Mouse (Mus musculus): ENCODE data around the gene Tgif2.
"Not testable (repeated sequence)": the region's sequence is repeated elsewhere in the genome, so short reads cannot be mapped to it uniquely, and the experiment has no call there.

The Tgif2 gene

GRCm38 (mm10) chr2:156843331-156843730 lies 3.5 kb downstream of the Tgif2 start:
- DNase-seq (ENCODE audit: low spot score), result no peak

- no peak for DNase-seq (ENCODE audit: low spot score)
These were observed 4.9 kb downstream of the Tgif2 start for GRCm38 (mm10) chr2:156844715-156845114.

- DNase-seq (ENCODE audit: low spot score), result no peak
These were observed 7.8 kb downstream of the Tgif2 start for GRCm38 (mm10) chr2:156847653-156848052.

GRCm38 (mm10) chr2:156848526-156849182 lies 8.8 kb downstream of the Tgif2 start:
- DNase-seq (ENCODE audit: low spot score), result no peak

- no peak for DNase-seq (ENCODE audit: low spot score)
These were observed 10.7 kb downstream of the Tgif2 start for GRCm38 (mm10) chr2:156850505-156850904.

GRCm38 (mm10) chr2:156853584-156853983 lies 13.8 kb downstream of the Tgif2 start:
- not testable (repeated sequence) for DNase-seq (ENCODE audit: low spot score)

- not testable (repeated sequence) for DNase-seq (ENCODE audit: low spot score)
These were observed 14.4 kb downstream of the Tgif2 start for GRCm38 (mm10) chr2:156853999-156854771.

- no peak for DNase-seq (ENCODE audit: low spot score)
These were observed 16.5 kb downstream of the Tgif2 start for GRCm38 (mm10) chr2:156856311-156856710.

- DNase-seq (ENCODE audit: low spot score), result no peak
These were observed 17.6 kb downstream of the Tgif2 start for GRCm38 (mm10) chr2:156857385-156857791.

GRCm38 (mm10) chr2:156857835-156858234 lies 18.0 kb downstream of the Tgif2 start, which contains the start of gene 4930518I15Rik:
TSS of gene 4930518I15Rik (minus strand) at chr2:156857946.
- DNase-seq (ENCODE audit: low spot score), result no peak

GRCm38 (mm10) chr2:156858671-156859070 lies 18.9 kb downstream of the Tgif2 start:
- DNase-seq (ENCODE audit: low spot score), result no peak

GRCm38 (mm10) chr2:156862041-156862717 lies 22.4 kb downstream of the Tgif2 start:
- DNase-seq (ENCODE audit: low spot score), result no peak

GRCm38 (mm10) chr2:156862772-156863486 lies 23.1 kb downstream of the Tgif2 start, which contains the start of gene Rab5if:
TSS of gene Rab5if (plus strand) at chr2:156863128.
- DNase-seq (ENCODE audit: low spot score), result peak; percentile 94

- DNase-seq (ENCODE audit: low spot score), result no peak
These were observed 23.8 kb downstream of the Tgif2 start for GRCm38 (mm10) chr2:156863487-156864160.

GRCm38 (mm10) chr2:156864481-156864880 lies 24.7 kb downstream of the Tgif2 start:
- no peak for DNase-seq (ENCODE audit: low spot score)

GRCm38 (mm10) chr2:156868994-156869393 lies 29.2 kb downstream of the Tgif2 start:
- DNase-seq (ENCODE audit: low spot score), result no peak

- DNase-seq (ENCODE audit: low spot score), result no peak
These were observed 29.7 kb downstream of the Tgif2 start for GRCm38 (mm10) chr2:156869554-156869953.

GRCm38 (mm10) chr2:156870519-156870918 lies 30.7 kb downstream of the Tgif2 start:
- no peak for DNase-seq (ENCODE audit: low spot score)

- peak; percentile 80 for DNase-seq (ENCODE audit: low spot score)
These were observed 33.8 kb downstream of the Tgif2 start for GRCm38 (mm10) chr2:156873629-156874028.

- no peak for DNase-seq (ENCODE audit: low spot score)
These were observed 34.4 kb downstream of the Tgif2 start for GRCm38 (mm10) chr2:156874047-156874759.

Measured in c-Kit-positive CD71-positive TER-119-positive erythroid progenitor cells, embryonic 14.5 days (primary cell).